Mouse (Mus musculus) olfactory bulb, adult 2 months (tissue): ENCODE data around the gene Il11ra1. TPM values are rescaled to one million over a fixed set of nuclear protein-coding genes. Genes with fewer than 3 reads are reported as not detected.

Experiments
- H3K27ac ChIP-seq: fragments of 200-500 bp; 2 replicates; pipeline ENCODE4 v1.5.1; 2012; ENCODE audit warnings: low read depth, low read length; ENCODE audit not compliant: insufficient read depth
- H3K4me1 ChIP-seq: fragments of 200-500 bp; 2 replicates; pipeline ENCODE4 v1.6.1; 2012; ENCODE audit warnings: low read length; ENCODE audit not compliant: control insufficient read depth, insufficient read depth
- H3K4me3 ChIP-seq: fragments of 200-500 bp; 2 replicates; pipeline ENCODE4 v1.5.1; 2012; ENCODE audit warnings: mild to moderate bottlenecking, low read depth, low read length, moderate library complexity; ENCODE audit not compliant: insufficient read depth
- CTCF ChIP-seq: fragments of 200-500 bp; IDR thresholded peaks from 2 replicates; pipeline ENCODE4 v1.5.1; 2012; ENCODE audit warnings: low read depth, mild to moderate bottlenecking, low read length, moderate library complexity; ENCODE audit not compliant: insufficient read depth
- POLR2A ChIP-seq: fragments of 200-500 bp; IDR thresholded peaks from 2 replicates; pipeline ENCODE4 v1.6.1; 2012; ENCODE audit warnings: mild to moderate bottlenecking, low read depth, low read length, moderate library complexity; ENCODE audit not compliant: insufficient read depth
- WGBS: fragments of 180-500 bp; shearing (Covaris S2); methylation state at CpG from one replicate; pipeline ENCODE4 v1.1.7; 2018; 5-methylcytosine and 5-hydroxymethylcytosine counted together
- polyA plus RNA-seq: library from polyadenylated mRNA; stranded (reverse); fragments of >200 nt; gene quantifications from 2 replicates; pipeline ENCODE4 v1.2.4, GENCODE M21; 2012; ENCODE audit warnings: low replicate concordance; ENCODE audit not compliant: missing spikeins, insufficient read depth, insufficient read length

Il11ra1 gene
- polyA plus RNA-seq, 1 experiment, result not detected

DNA sequence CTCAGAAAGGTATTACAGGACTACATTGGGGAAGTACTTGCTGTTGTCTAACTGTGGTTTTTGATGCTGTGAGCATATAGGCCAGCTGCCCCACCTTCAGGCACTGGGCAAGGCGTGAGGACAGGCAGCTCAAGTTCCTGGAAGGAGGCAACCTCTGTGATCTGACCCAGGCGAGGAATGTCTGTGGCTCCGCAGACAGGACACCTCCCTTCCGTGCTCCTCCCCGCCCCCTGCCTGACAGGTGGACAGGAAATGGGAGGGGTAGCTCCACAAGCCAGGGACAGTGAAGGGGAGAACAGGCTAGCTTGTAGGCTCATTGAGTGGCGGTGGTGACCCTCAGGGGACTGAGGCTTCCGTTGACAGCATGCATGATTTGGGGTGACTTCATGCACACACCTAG, 35.3 kb upstream of the Il11ra1 start:
- TF ChIP-seq CTCF, result no peak
- no peak for TF ChIP-seq POLR2A
- Histone ChIP-seq H3K4me3 (no peak overlapping the region), H3K27ac (no peak overlapping the region), H3K4me1 (peaks cover 19% of the 10 kb centered on the region)
- 77% methylated on average over 7 of the region's 7 CpGs for WGBS

DNA sequence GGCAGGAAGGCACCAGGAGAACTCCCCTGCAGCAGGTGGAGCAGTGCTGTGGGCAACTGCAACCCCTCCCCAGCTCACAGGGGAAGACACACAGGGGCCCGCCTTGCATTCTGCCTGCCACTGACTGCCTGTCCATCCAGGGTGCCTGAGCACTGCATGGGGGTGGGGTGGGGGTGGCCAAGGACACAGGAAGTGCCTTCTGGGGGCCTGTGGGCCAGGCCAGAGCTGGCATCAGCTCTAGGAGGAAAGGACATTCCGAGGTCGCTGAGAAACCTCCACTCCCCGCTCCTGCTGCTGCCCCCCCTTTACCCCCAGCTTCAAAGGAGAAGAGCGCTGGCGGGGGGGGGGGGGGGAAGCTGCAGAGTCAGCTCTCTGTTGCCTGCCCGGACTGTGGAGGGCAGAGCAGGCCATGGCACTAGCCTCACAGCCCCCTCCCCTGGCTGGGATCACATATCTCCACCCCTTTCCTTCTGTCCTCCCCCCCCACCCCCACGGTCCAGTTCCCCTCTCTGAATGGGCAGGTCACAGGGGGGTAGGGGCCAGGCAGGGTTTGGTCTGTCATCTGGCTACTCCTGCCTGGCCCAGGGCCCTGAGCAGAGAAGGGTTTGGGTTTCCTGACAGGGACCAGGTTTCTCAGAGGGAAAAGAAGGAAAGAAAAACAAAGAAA, 34.6 kb upstream of the Il11ra1 start:
- peaks cover 19% of the 10 kb centered on the region for H3K4me1 ChIP-seq
- WGBS, result 32% methylated on average over 8 of the region's 8 CpGs
- TF ChIP-seq CTCF (no peak), POLR2A (no peak)
- no peak overlapping the region for H3K27ac ChIP-seq
- no peak overlapping the region for H3K4me3 ChIP-seq

DNA sequence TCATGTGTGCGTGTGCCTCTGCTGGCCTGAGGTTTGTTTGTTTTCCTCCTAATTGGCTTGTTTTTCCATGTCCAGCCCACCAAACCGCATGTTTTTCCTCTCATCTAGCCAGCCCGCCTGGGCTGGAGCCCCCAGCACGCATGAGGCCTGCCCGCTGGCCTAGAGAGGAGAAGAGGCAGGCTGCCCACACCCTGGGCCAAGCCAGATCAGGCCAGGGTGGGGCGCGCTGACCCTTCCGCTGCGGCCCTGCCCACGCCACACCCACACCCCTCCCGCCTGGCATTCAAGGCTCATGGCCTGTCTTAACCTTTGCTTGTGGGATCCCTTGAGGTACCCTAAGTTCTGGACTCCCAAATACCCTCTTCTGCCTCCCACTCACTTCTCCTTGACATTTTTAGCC, 33.1 kb upstream of the Il11ra1 start:
- Histone ChIP-seq H3K4me1 (peaks cover 20% of the 10 kb centered on the region), H3K27ac (no peak overlapping the region), H3K4me3 (no peak overlapping the region)
- no peak for TF ChIP-seq CTCF
- no peak for TF ChIP-seq POLR2A
- 79% methylated on average over 11 of the region's 11 CpGs for WGBS

DNA sequence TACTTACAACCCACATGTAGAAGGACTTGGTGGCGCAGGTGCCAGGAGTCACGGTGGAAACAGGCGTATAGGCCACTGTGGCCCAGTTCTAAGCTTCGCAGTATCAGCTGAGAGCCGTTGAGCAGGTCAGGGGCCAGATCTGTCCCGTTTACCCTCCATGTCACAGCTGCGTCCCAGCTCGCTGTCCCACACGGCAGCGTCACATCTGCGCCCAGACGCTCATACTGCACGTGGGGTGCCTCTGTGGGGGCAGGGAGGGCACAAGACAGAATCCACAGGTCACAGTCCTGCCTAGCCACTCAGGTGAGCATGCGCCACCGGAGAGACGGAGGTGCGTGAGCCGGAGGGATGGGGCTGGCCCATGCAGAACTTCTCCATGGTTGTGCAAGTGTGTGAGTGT, 29.0 kb upstream of the Il11ra1 start:
- H3K4me3 ChIP-seq, result no peak overlapping the region
- 92% methylated on average over 18 of the region's 18 CpGs for WGBS
- H3K27ac ChIP-seq, result no peak overlapping the region
- TF ChIP-seq POLR2A (no peak), CTCF (no peak)
- H3K4me1 ChIP-seq, result peaks cover 19% of the 10 kb centered on the region

DNA sequence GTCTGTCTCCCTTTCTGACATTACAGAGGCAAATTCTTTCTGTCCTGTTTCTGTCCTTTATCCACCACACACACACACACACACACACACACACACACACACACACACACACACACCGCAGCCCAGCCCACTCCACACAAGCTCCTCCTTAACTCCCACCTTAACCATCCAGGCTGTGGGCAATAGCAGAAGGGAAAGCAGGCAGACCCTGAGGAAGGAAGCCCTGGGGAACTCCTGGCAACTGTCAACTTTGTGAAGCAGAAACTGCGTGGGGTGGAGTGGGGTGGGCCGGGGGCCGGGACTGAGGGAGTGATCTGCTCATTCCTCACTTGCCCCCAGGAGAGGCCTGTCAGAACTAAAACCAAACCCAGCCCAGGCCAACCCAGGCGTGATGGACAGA, 28.3 kb upstream of the Il11ra1 start:
- no peak overlapping the region for H3K27ac ChIP-seq
- no peak for TF ChIP-seq POLR2A
- no peak for TF ChIP-seq CTCF
- H3K4me3 ChIP-seq, result no peak overlapping the region
- WGBS, result 43% methylated on average over 5 of the region's 5 CpGs
- peaks cover 24% of the 10 kb centered on the region for H3K4me1 ChIP-seq

DNA sequence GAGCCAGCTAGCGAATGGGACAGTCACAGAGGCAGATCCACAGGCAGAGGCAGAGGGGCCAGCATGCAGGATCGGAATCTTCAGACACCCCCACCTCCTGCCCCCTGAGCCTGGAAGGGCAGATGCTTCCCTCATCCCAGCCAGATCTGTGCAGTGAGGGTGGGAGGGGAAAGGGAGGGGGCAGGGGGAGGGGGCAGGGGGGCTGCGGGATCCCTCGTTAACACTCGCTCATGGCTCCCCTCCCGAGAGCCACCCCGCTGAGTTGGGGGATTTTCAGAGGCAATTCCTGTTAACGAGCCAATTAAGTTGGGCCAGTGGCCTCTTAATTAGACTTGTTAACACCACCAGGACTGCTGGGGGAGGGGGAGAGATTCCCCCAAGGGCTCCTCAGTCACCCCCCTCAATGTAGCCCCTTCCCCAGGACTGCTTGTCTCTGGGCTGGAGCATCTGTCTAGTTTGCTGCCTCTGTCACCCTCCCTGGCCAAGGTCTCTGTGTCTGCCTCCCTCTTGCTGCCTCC, 27.8 kb upstream of the Il11ra1 start:
- Histone ChIP-seq H3K4me1 (peaks cover 27% of the 10 kb centered on the region), H3K4me3 (no peak overlapping the region), H3K27ac (no peak overlapping the region)
- WGBS, result 44% methylated on average over 8 of the region's 8 CpGs
- no peak for TF ChIP-seq CTCF
- no peak for TF ChIP-seq POLR2A

DNA sequence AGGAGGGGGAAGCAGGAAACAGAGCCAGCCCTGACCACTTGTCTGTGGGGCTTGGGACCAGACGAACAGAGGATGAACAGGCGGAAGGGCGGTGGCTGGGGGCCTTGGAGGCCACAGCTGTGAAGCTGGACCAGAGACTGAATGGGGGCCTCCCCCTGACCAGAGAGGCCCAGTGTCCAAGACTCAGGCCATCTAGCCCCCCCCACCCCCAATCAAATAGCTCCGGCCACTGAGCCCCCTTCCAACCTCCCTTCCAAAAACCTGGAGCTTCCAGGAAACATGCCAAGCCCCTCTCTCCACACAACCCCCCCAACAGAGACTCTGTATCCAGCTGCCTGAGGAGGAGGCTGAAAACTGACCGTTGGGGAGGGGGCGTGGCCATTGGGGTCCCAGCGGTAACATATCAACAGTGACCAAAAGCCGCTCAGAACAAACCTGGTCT, 27.2 kb upstream of the Il11ra1 start:
- no peak overlapping the region for H3K4me3 ChIP-seq
- TF ChIP-seq POLR2A (no peak), CTCF (no peak)
- no peak overlapping the region for H3K27ac ChIP-seq
- peaks cover 32% of the 10 kb centered on the region for H3K4me1 ChIP-seq
- 46% methylated on average over 8 of the region's 8 CpGs for WGBS

DNA sequence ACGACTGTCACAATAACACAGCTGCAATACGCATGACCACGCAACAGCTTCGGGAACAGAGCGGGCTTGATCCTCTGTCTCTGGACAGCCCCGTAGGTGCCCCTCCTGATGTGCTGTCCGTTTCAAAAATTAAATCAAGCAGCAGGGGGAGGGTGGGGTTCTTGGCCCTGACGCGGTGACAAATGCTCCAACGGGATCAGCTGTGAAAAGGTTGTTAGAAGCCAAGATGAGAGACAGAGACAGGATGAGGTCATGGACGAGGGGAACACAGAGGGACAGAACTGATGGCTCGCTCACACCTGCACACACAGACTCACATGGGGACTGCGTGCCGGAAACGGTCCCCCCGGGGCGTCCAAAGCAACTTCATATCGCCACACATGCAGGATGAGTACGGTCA, 26.6 kb upstream of the Il11ra1 start:
- 77% methylated on average over 19 of the region's 19 CpGs for WGBS
- H3K4me3 ChIP-seq, result no peak overlapping the region
- no peak for TF ChIP-seq POLR2A
- TF ChIP-seq CTCF, result no peak
- H3K4me1 ChIP-seq, result peaks cover 35% of the 10 kb centered on the region
- H3K27ac ChIP-seq, result no peak overlapping the region

DNA sequence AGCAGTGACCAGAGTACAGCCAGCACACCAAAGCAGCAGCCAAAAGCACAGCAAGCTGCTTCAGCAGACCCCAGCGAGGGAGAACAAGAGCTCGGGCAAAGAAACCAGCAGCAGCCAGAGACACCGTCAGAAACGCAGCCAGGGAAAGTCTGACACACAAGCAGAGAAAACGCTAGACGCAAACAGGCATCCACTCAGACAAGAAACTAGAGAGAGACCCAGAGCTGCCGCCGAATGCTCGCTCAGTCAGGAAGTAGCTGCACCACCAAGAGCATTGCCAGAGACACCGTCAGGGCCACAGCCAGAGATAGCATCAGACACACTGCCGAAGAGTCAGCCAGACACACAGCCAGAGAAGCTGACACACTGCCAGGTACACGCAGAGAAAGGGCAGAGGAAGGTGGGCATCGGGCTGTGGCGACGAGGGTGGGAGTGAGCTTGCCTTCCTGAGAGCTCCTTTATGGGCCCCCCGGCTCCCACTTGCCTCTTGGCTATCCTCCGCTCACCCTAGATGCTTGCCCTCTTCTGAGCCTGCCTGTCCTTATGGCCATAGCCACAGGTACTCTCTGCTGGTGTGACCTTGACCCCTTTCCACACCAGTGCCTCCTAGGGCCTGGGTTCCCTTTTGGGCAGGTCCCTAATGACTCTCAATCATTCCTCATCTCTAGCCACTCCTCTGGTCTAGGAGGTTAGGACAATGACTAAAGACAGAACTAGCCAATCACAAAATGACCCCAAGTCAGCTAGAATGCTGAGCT, 23.4 kb upstream of the Il11ra1 start:
- H3K27ac ChIP-seq, result no peak overlapping the region
- WGBS, result 46% methylated on average over 17 of the region's 17 CpGs
- H3K4me1 ChIP-seq, result peaks cover 48% of the 10 kb centered on the region
- TF ChIP-seq CTCF (no peak), POLR2A (no peak)
- no peak overlapping the region for H3K4me3 ChIP-seq
